Mouse (Mus musculus) large intestine, adult 2 months (tissue): ENCODE measurements around the gene Vmn1r22. TPM values are rescaled to one million over a fixed set of nuclear protein-coding genes. Genes with fewer than 3 reads are reported as not detected.
"Not testable (repeated sequence)": the region's sequence is repeated elsewhere in the genome, so short reads cannot be mapped to it uniquely, and the experiment has no call there.

ENCODE experiments used
- DNase-seq: peaks from one replicate; pipeline ENCODE4 v3.0.0-alpha.2; 2012; ENCODE audit warnings: low read depth, low spot score
- WGBS: fragments of 180-500 bp; shearing (Covaris S2); methylation state at CpG from one replicate; pipeline ENCODE4 v1.1.7; 2018; 5-methylcytosine and 5-hydroxymethylcytosine counted together
- polyA plus RNA-seq: library from polyadenylated mRNA; depleted of rRNA; stranded (reverse); fragments of >200 nt; gene quantifications from 2 replicates; pipeline ENCODE4 v1.2.3, GENCODE M21; 2012; rRNA removed

Vmn1r22 gene
- polyA plus RNA-seq, result not detected in 2 replicates

- 80% methylated on average over 1 of the region's 1 CpGs for WGBS
- DNase-seq, result no peak
Observed at GRCm38 (mm10) chr6:57907928-57908327, at the start of gene Vmn1r22. Vmn1r22 (minus strand) TSS chr6:57908028.

GRCm38 (mm10) chr6:57926738-57927137 lies 18.9 kb upstream of the Vmn1r22 start, which contains the start of gene Vmn1r23:
Vmn1r23 (minus strand) TSS chr6:57926838.
- 95% methylated on average over 1 of the region's 1 CpGs for WGBS
- no peak for DNase-seq

GRCm38 (mm10) chr6:57859043-57860042 lies 48.5 kb downstream of the Vmn1r22 start:
- 50% methylated on average over 6 of the region's 6 CpGs for WGBS

GRCm38 (mm10) chr6:57851177-57851576 lies 56.7 kb downstream of the Vmn1r22 start:
- 88% methylated on average over 5 of the region's 5 CpGs for WGBS
- DNase-seq, result not testable (repeated sequence)

More at GRCm38 (mm10) chr6:57859043-57860042, 48.5 kb downstream of the Vmn1r22 start:
- no peak for DNase-seq

GRCm38 (mm10) chr6:57850286-57850685 lies 57.5 kb downstream of the Vmn1r22 start, which contains the start of gene Vmn1r21:
Vmn1r21 (minus strand) TSS chr6:57850343.
- no peak for DNase-seq
- 49% methylated on average over 1 of the region's 1 CpGs for WGBS

Other genes starting within 250 kb of the Vmn1r22 start
- gene Pyurf, start 215.9 kb downstream of the Vmn1r22 start, polyA plus RNA-seq, result 12.9 and 13.1 TPM in 2 replicates
- 4.0 and 4.4 TPM in 2 replicates for gene Lancl2, start 205.5 kb downstream of the Vmn1r22 start, polyA plus RNA-seq
- 12.4 and 15.3 TPM in 2 replicates for gene Vopp1, start 82.9 kb downstream of the Vmn1r22 start, polyA plus RNA-seq
- gene Vmn1r21, start 57.7 kb downstream of the Vmn1r22 start, polyA plus RNA-seq, result not detected in 2 replicates
- not detected in 2 replicates for gene Vmn1r23, start 18.8 kb upstream of the Vmn1r22 start, polyA plus RNA-seq
- not detected in 2 replicates for gene Vmn1r24, start 53.5 kb upstream of the Vmn1r22 start, polyA plus RNA-seq
- gene Vmn1r25, start 72.8 kb upstream of the Vmn1r22 start, polyA plus RNA-seq, result not detected in 2 replicates
- gene Vmn1r26, start 107.1 kb upstream of the Vmn1r22 start, polyA plus RNA-seq, result not detected in 2 replicates